Mouse (Mus musculus): ENCODE data around the gene Fbxo24. TPM values are rescaled to one million over a fixed set of nuclear protein-coding genes. Genes with fewer than 3 reads are reported as not detected.

Gene Fbxo24
- polyA plus RNA-seq (2012; rRNA removed) = 0.23 and 0.25 TPM in 2 replicates

GRCm38 (mm10) chr5:137628498-137629305 is at the start of gene Fbxo24, which contains the start of the genes Lrch4 and Gm20605:
Fbxo24 (minus strand) TSS chr5:137629002.
Lrch4 (plus strand) TSS chr5:137629121.
Gm20605 (plus strand) TSS chr5:137629175.
- peak; percentile 100 for DNase-seq (ENCODE audit: low read depth)
- TF ChIP-seq CTCF (IDR thresholded peaks at IDR 0.05; ENCODE audit: borderline replicate concordance, extremely low read depth, insufficient read depth, insufficient read length) = no peak
- peak; percentile 92 for TF ChIP-seq POLR2A (IDR thresholded peaks at IDR 0.05; ENCODE audit: borderline replicate concordance, extremely low read depth, insufficient read depth, insufficient read length, poor library complexity, severe bottlenecking)

- TF ChIP-seq POLR2A (IDR thresholded peaks at IDR 0.05; ENCODE audit: borderline replicate concordance, extremely low read depth, insufficient read depth, insufficient read length, poor library complexity, severe bottlenecking) (no peak), CTCF (IDR thresholded peaks at IDR 0.05; ENCODE audit: borderline replicate concordance, extremely low read depth, insufficient read depth, insufficient read length) (no peak)
- no peak for DNase-seq (ENCODE audit: low read depth)
Measured at GRCm38 (mm10) chr5:137677859-137678258, 49.1 kb upstream of the Fbxo24 start.

- TF ChIP-seq POLR2A (IDR thresholded peaks at IDR 0.05; ENCODE audit: borderline replicate concordance, extremely low read depth, insufficient read depth, insufficient read length, poor library complexity, severe bottlenecking) (no peak), CTCF (IDR thresholded peaks at IDR 0.05; ENCODE audit: borderline replicate concordance, extremely low read depth, insufficient read depth, insufficient read length) (no peak)
- DNase-seq (ENCODE audit: low read depth) = no peak
Measured at GRCm38 (mm10) chr5:137674786-137675185, 46.0 kb upstream of the Fbxo24 start.

- TF ChIP-seq CTCF (IDR thresholded peaks at IDR 0.05; ENCODE audit: borderline replicate concordance, extremely low read depth, insufficient read depth, insufficient read length) (no peak), POLR2A (IDR thresholded peaks at IDR 0.05; ENCODE audit: borderline replicate concordance, extremely low read depth, insufficient read depth, insufficient read length, poor library complexity, severe bottlenecking) (no peak)
- DNase-seq (ENCODE audit: low read depth) = no peak
Measured at GRCm38 (mm10) chr5:137673015-137673414, 44.2 kb upstream of the Fbxo24 start.

GRCm38 (mm10) chr5:137672361-137672760 is 43.6 kb upstream of the Fbxo24 start:
- DNase-seq (ENCODE audit: low read depth) = no peak
- TF ChIP-seq CTCF (IDR thresholded peaks at IDR 0.05; ENCODE audit: borderline replicate concordance, extremely low read depth, insufficient read depth, insufficient read length) (no peak), POLR2A (IDR thresholded peaks at IDR 0.05; ENCODE audit: borderline replicate concordance, extremely low read depth, insufficient read depth, insufficient read length, poor library complexity, severe bottlenecking) (no peak)

- DNase-seq (ENCODE audit: low read depth) = no peak
- TF ChIP-seq CTCF (IDR thresholded peaks at IDR 0.05; ENCODE audit: borderline replicate concordance, extremely low read depth, insufficient read depth, insufficient read length) (no peak), POLR2A (IDR thresholded peaks at IDR 0.05; ENCODE audit: borderline replicate concordance, extremely low read depth, insufficient read depth, insufficient read length, poor library complexity, severe bottlenecking) (no peak)
Measured at GRCm38 (mm10) chr5:137671443-137672240, 42.8 kb upstream of the Fbxo24 start.

- TF ChIP-seq POLR2A (IDR thresholded peaks at IDR 0.05; ENCODE audit: borderline replicate concordance, extremely low read depth, insufficient read depth, insufficient read length, poor library complexity, severe bottlenecking) = no peak
- TF ChIP-seq CTCF (IDR thresholded peaks at IDR 0.05; ENCODE audit: borderline replicate concordance, extremely low read depth, insufficient read depth, insufficient read length) = peak; percentile 25; the same call in 1 of the 2 replicates
- no peak for DNase-seq (ENCODE audit: low read depth)
Measured at GRCm38 (mm10) chr5:137670240-137670639, 41.4 kb upstream of the Fbxo24 start.

- no peak for TF ChIP-seq CTCF (IDR thresholded peaks at IDR 0.05; ENCODE audit: borderline replicate concordance, extremely low read depth, insufficient read depth, insufficient read length)
- TF ChIP-seq POLR2A (IDR thresholded peaks at IDR 0.05; ENCODE audit: borderline replicate concordance, extremely low read depth, insufficient read depth, insufficient read length, poor library complexity, severe bottlenecking) = no peak
- DNase-seq (ENCODE audit: low read depth) = peak; percentile 53
Measured at GRCm38 (mm10) chr5:137668971-137669370, 40.2 kb upstream of the Fbxo24 start.

GRCm38 (mm10) chr5:137663057-137663456 is 34.3 kb upstream of the Fbxo24 start:
- no peak for TF ChIP-seq CTCF (IDR thresholded peaks at IDR 0.05; ENCODE audit: borderline replicate concordance, extremely low read depth, insufficient read depth, insufficient read length)
- no peak for TF ChIP-seq POLR2A (IDR thresholded peaks at IDR 0.05; ENCODE audit: borderline replicate concordance, extremely low read depth, insufficient read depth, insufficient read length, poor library complexity, severe bottlenecking)
- DNase-seq (ENCODE audit: low read depth) = no peak

GRCm38 (mm10) chr5:137660064-137660688 is 31.4 kb upstream of the Fbxo24 start:
- DNase-seq (ENCODE audit: low read depth) = no peak
- no peak for TF ChIP-seq POLR2A (IDR thresholded peaks at IDR 0.05; ENCODE audit: borderline replicate concordance, extremely low read depth, insufficient read depth, insufficient read length, poor library complexity, severe bottlenecking)
- TF ChIP-seq CTCF (IDR thresholded peaks at IDR 0.05; ENCODE audit: borderline replicate concordance, extremely low read depth, insufficient read depth, insufficient read length) = no peak

- TF ChIP-seq POLR2A (IDR thresholded peaks at IDR 0.05; ENCODE audit: borderline replicate concordance, extremely low read depth, insufficient read depth, insufficient read length, poor library complexity, severe bottlenecking) = no peak
- peak; percentile 85 for TF ChIP-seq CTCF (IDR thresholded peaks at IDR 0.05; ENCODE audit: borderline replicate concordance, extremely low read depth, insufficient read depth, insufficient read length)
- peak; percentile 90 for DNase-seq (ENCODE audit: low read depth)
Measured at GRCm38 (mm10) chr5:137656977-137657376, 28.2 kb upstream of the Fbxo24 start.

All from brain, embryonic 14.5 days (tissue).